Mouse (Mus musculus) heart, embryonic 14.5 days (tissue): ENCODE results near the gene Gm37240. TPM values are rescaled to one million over a fixed set of nuclear protein-coding genes. Genes with fewer than 3 reads are reported as not detected.

ENCODE experiments used
- ATAC-seq: fragments of 200-750 bp; cut with Nextera tagmentation; 2 replicates; pipeline ENCODE4 v1.8.0; 2017; ENCODE audit warnings: low read depth, moderate TSS enrichment; ENCODE audit not compliant: insufficient number of reproducible peaks, insufficient read depth, low FRiP score
- H3K27ac ChIP-seq, 2 experiments: fragments of 200-500 bp in 1 of 2; fragments of 300-500 bp in 1 of 2; sonication (generic) in 1 of 2; replicated peaks in 1 of 2; 2 replicates each; pipeline ENCODE4 v1.5.1; 2012 to 2014; ENCODE audit warnings: low read depth in 2 of 2, low read length in 2 of 2, control low read depth in 1 of 2, mild to moderate bottlenecking in 1 of 2, mixed read lengths in 1 of 2; ENCODE audit not compliant: control insufficient read depth in 1 of 2, insufficient read depth in 1 of 2
- H3K27me3 ChIP-seq: fragments of 300-500 bp; sonication (generic); 2 replicates; pipeline ENCODE4 v1.6.1; 2014; ENCODE audit warnings: mild to moderate bottlenecking, low read length, control low read depth; ENCODE audit not compliant: control insufficient read depth, insufficient read depth
- H3K36me3 ChIP-seq: fragments of 300-500 bp; sonication (generic); 2 replicates; pipeline ENCODE4 v1.6.1; 2014; ENCODE audit warnings: mild to moderate bottlenecking, control low read depth, low read length, mixed read lengths; ENCODE audit not compliant: control insufficient read depth, insufficient read depth
- H3K4me1 ChIP-seq, 2 experiments: fragments of 200-500 bp in 1 of 2; fragments of 300-500 bp in 1 of 2; sonication (generic) in 1 of 2; 2 replicates each; pipeline ENCODE4 v1.6.1; 2012 to 2014; ENCODE audit warnings: low read length in 2 of 2, control low read depth in 1 of 2, mixed read lengths in 1 of 2; ENCODE audit not compliant: control insufficient read depth in 2 of 2, insufficient read depth in 2 of 2
- H3K4me2 ChIP-seq: fragments of 300-500 bp; sonication (generic); 2 replicates; pipeline ENCODE4 v1.6.1; 2014; ENCODE audit warnings: mild to moderate bottlenecking, low read length
- H3K4me3 ChIP-seq, 2 experiments: fragments of 200-500 bp in 1 of 2; fragments of 300-500 bp in 1 of 2; sonication (generic) in 1 of 2; 2 replicates each; pipeline ENCODE4 v1.5.1; 2012 to 2014; ENCODE audit warnings: low read length in 2 of 2, mild to moderate bottlenecking in 2 of 2, control low read depth in 1 of 2, low read depth in 1 of 2, moderate library complexity in 1 of 2; ENCODE audit not compliant: control insufficient read depth in 1 of 2, insufficient read depth in 1 of 2
- H3K9ac ChIP-seq: fragments of 300-500 bp; sonication (generic); 2 replicates; pipeline ENCODE4 v1.6.1; 2014; ENCODE audit warnings: mild to moderate bottlenecking, low read length
- H3K9me3 ChIP-seq: fragments of 300-500 bp; sonication (generic); 2 replicates; pipeline ENCODE4 v1.6.1; 2016; ENCODE audit warnings: low read length, control low read depth; ENCODE audit not compliant: control insufficient read depth
- WGBS: fragments of 180-500 bp; shearing (Covaris S2); extraction: QIAGEN DNeasy Blood & Tissue Kit; methylation state at CpG from one replicate; pipeline ENCODE4 v1.1.7; 2014; 5-methylcytosine and 5-hydroxymethylcytosine counted together
- polyA plus RNA-seq: library from polyadenylated mRNA; unstranded; fragments of >200 nt; fragmentation: Nextera tagmentation; extraction: Ambion mirVana; gene quantifications from 2 replicates; pipeline ENCODE4 v1.2.1, GENCODE M21; 2014

Gm37240 gene
- polyA plus RNA-seq, 1 experiment from 2014 or later, result 12.3 TPM

GRCm38 (mm10) chr3:84709100-84709499, 1178.2 kb downstream of the Gm37240 start:
- Histone ChIP-seq H3K4me1 (peaks cover 2 to 13% of the 10 kb centered on the region in 2 experiments; a peak in 1 of 4 replicates), H3K27ac (peak overlapping the region in 1 of 2 experiments; percentile 41; a peak in 2 of 4 replicates), H3K4me3 (no peak overlapping the region), H3K4me2 (no peak overlapping the region), H3K27me3 (no peaks in the 10 kb centered on the region), H3K36me3 (no peaks in the 10 kb centered on the region), H3K9me3 (peaks cover 4% of the 10 kb centered on the region; the same call in 1 of the 2 replicates), H3K9ac (no peak overlapping the region)
- 33% methylated on average over 8 of the region's 8 CpGs for WGBS
- ATAC-seq, result no peak

GRCm38 (mm10) chr3:84708469-84708868, 1178.8 kb downstream of the Gm37240 start:
- Histone ChIP-seq H3K4me2 (no peak overlapping the region), H3K4me3 (no peak overlapping the region), H3K27ac (peak overlapping the region in 1 of 2 experiments; percentile 41; a peak in 1 of 4 replicates), H3K27me3 (no peaks in the 10 kb centered on the region), H3K36me3 (no peaks in the 10 kb centered on the region), H3K4me1 (peaks cover 2 to 13% of the 10 kb centered on the region in 2 experiments; a peak in 1 of 4 replicates), H3K9ac (no peak overlapping the region), H3K9me3 (peaks cover 4% of the 10 kb centered on the region; the same call in 1 of the 2 replicates)
- ATAC-seq, result peak; percentile 64; the same call in 1 of the 2 replicates
- WGBS, result 32% methylated on average over 10 of the region's 10 CpGs

GRCm38 (mm10) chr3:84705224-84705623, 1182.1 kb downstream of the Gm37240 start:
- no peak overlapping the region for H3K4me3 ChIP-seq
- ATAC-seq, result no peak
- H3K36me3 ChIP-seq, result no peaks in the 10 kb centered on the region
- H3K27me3 ChIP-seq, result no peaks in the 10 kb centered on the region
- H3K9me3 ChIP-seq, result peaks cover 4% of the 10 kb centered on the region; the same call in 1 of the 2 replicates
- H3K9ac ChIP-seq, result no peak overlapping the region
- peaks cover 2 to 13% of the 10 kb centered on the region in 2 experiments; a peak in 1 of 4 replicates for H3K4me1 ChIP-seq
- H3K27ac ChIP-seq, result no peak overlapping the region
- no peak overlapping the region for H3K4me2 ChIP-seq
- 85% methylated on average over 9 of the region's 9 CpGs for WGBS

DNA sequence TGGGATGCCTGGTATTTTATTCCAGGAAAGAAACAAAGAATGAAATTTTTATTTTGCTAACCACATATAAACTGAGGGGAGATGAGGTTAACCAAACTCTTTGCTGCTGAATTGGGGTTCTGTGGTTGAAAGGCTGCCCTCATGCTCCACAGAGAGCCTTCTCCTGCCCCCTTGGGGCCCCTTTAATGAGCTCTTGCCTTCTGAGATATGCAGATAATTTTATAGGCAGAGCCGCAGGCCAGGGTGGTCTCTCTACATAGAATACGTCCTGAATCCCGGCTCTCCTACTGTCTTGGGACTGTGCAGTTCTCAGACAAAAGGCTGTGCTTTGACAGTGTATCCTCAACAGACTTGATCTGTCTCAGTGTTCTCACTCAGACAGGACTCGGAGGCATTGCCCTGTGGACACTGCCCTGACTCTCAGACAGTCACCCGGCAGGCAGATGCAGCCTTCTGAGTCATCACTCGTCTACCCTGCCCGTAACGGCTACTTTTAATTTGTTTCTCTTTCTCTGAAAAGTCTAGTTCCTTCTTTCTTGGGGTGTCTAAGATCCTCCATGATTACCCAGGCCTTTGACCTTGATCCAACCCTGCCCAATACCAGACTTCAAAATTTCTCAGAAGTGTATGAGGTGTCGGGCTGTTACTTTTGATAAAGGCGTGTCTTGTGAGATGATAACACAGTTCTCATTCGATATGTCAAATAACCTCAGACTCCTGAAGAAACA, 1184.1 kb downstream of the Gm37240 start:
- H3K4me3 ChIP-seq, result no peak overlapping the region
- no peak overlapping the region for H3K4me2 ChIP-seq
- no peak for ATAC-seq
- H3K4me1 ChIP-seq, result peaks cover 0 to 2% of the 10 kb centered on the region in 2 experiments; a peak in 1 of 4 replicates
- no peak overlapping the region for H3K27ac ChIP-seq
- no peaks in the 10 kb centered on the region for H3K36me3 ChIP-seq
- peaks cover 4% of the 10 kb centered on the region; the same call in 1 of the 2 replicates for H3K9me3 ChIP-seq
- H3K9ac ChIP-seq, result no peak overlapping the region
- WGBS, result 64% methylated on average over 11 of the region's 11 CpGs
- H3K27me3 ChIP-seq, result no peaks in the 10 kb centered on the region

GRCm38 (mm10) chr3:84701964-84702363, 1185.4 kb downstream of the Gm37240 start:
- H3K27me3 ChIP-seq, result no peaks in the 10 kb centered on the region
- peaks cover under 1% of the 10 kb centered on the region; the same call in 1 of the 2 replicates for H3K9me3 ChIP-seq
- H3K4me1 ChIP-seq, result no peaks in the 10 kb centered on the region
- no peaks in the 10 kb centered on the region for H3K36me3 ChIP-seq
- ATAC-seq, result no peak
- no peak overlapping the region for H3K4me2 ChIP-seq
- H3K27ac ChIP-seq, result no peak overlapping the region
- WGBS, result 76% methylated on average over 5 of the region's 5 CpGs
- H3K4me3 ChIP-seq, result no peak overlapping the region
- no peak overlapping the region for H3K9ac ChIP-seq

DNA sequence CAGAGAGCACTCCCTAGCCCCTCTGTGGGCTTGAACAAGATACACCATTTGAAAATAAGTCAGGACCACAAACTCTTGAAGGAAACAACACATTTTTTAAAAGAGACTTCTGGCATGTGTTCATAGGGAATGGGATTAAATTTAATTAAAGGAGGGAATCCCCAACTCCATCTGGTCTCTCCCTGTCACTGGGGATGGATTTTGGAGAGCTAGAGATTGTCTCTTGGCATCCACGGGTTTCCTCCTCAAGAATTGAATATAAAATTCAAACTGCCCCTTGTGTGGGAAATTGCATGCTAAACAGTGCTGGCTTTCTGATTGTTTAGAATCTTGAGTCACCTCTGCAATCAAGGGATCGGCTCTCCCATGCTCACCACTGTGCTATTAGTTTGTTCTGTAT, 1185.8 kb downstream of the Gm37240 start:
- H3K27me3 ChIP-seq, result no peaks in the 10 kb centered on the region
- no peaks in the 10 kb centered on the region for H3K9me3 ChIP-seq
- H3K27ac ChIP-seq, result no peak overlapping the region
- WGBS, result 84% methylated on average over 2 of the region's 2 CpGs
- H3K4me3 ChIP-seq, result no peak overlapping the region
- H3K36me3 ChIP-seq, result no peaks in the 10 kb centered on the region
- H3K4me1 ChIP-seq, result peaks cover 3 to 4% of the 10 kb centered on the region in 2 experiments; a peak in 3 of 4 replicates
- no peak overlapping the region for H3K4me2 ChIP-seq
- no peak overlapping the region for H3K9ac ChIP-seq
- ATAC-seq, result no peak

DNA sequence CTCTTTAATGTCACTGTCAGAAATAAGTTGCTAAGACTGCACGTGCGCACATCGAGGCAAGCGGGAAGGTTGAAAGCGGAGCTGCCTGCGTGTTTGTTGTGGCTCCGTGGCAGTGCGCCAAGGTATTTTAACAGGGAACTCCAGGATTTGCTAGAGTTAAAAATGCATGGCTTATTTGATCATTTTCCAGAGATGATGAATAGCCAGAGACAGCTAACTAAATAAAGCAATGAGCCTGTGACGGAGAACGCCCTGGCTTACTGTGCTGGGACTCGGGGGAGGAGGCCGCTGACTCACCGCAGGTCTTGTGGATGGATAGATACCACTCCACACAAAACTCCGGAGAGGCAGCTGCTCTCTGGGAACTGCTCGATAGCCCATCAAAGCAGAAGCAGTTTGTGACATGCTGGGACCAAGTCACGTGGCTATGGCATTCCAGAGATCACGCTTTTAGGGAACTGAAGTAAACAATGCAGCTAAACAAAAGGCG, 1190.8 kb downstream of the Gm37240 start:
- WGBS, result 36% methylated on average over 18 of the region's 18 CpGs
- H3K4me2 ChIP-seq, result peak overlapping the region; percentile 41
- H3K36me3 ChIP-seq, result no peaks in the 10 kb centered on the region
- H3K4me3 ChIP-seq, result no peak overlapping the region
- H3K27ac ChIP-seq, result no peak overlapping the region
- no peaks in the 10 kb centered on the region for H3K27me3 ChIP-seq
- no peaks in the 10 kb centered on the region for H3K9me3 ChIP-seq
- peaks cover 6 to 11% of the 10 kb centered on the region in 2 experiments for H3K4me1 ChIP-seq
- no peak for ATAC-seq
- H3K9ac ChIP-seq, result no peak overlapping the region
